35 mouse cellular contexts compared by ENCODE assay signal in genomic region chr9:53335131-53335530, GRCm38 (mm10).
"Had no signal": no experiment of that assay in that cellular context is flagged by ENCODE, and none has a peak within 500 bp of the region (broad histone marks: within the 10 kb centered on the region; RNA-seq: fewer than 3 reads in every experiment).

No protein-coding gene starts in this region.

- DNase-seq: heart, postnatal 10 days; heart, postnatal 14 days; heart, postnatal 36 days; heart, postnatal 4 days; kidney, adult 11 months; kidney, adult 18-20 months; kidney, adult 2 months; kidney, adult 8-10 months; kidney, adult 9 months; kidney, postnatal 10 days; kidney, postnatal 14 days; kidney, postnatal 25 days; kidney, postnatal 36 days; kidney, postnatal 4 days; layer of hippocampus, adult 9-11 months; layer of hippocampus, postnatal 36 days had no signal

- H3K9ac ChIP-seq: heart, embryonic 12.5 days; heart, embryonic 13.5 days; heart, embryonic 15.5 days; hindbrain, embryonic 12.5 days; hindbrain, embryonic 13.5 days; hindbrain, embryonic 14.5 days; hindbrain, embryonic 15.5 days; intestine, embryonic 15.5 days; kidney, embryonic 15.5 days had no signal

- H3K36me3 ChIP-seq: heart, embryonic 10.5 days; heart, embryonic 12.5 days; heart, embryonic 13.5 days; heart, embryonic 15.5 days; hindbrain, embryonic 10.5 days; hindbrain, embryonic 12.5 days; hindbrain, embryonic 13.5 days; hindbrain, embryonic 15.5 days; intestine, embryonic 15.5 days; kidney, embryonic 15.5 days had no signal

- H3K4me1 ChIP-seq: heart, embryonic 10.5 days; heart, embryonic 12.5 days; heart, embryonic 13.5 days; heart, embryonic 15.5 days; hindbrain, embryonic 12.5 days; hindbrain, embryonic 13.5 days; hindbrain, embryonic 15.5 days; intestine, embryonic 15.5 days had no signal

- H3K4me2 ChIP-seq: heart, embryonic 11.5 days; heart, embryonic 12.5 days; heart, embryonic 13.5 days; heart, embryonic 15.5 days; hindbrain, embryonic 12.5 days; hindbrain, embryonic 13.5 days; hindbrain, embryonic 14.5 days; hindbrain, embryonic 15.5 days; intestine, embryonic 15.5 days; kidney, embryonic 15.5 days had no signal

- H3K27me3 ChIP-seq: heart, embryonic 12.5 days; heart, embryonic 13.5 days; heart, embryonic 15.5 days; hindbrain, embryonic 12.5 days; hindbrain, embryonic 13.5 days; hindbrain, embryonic 15.5 days; intestine, embryonic 15.5 days; kidney, embryonic 15.5 days had no signal

- H3K9me3 ChIP-seq: heart, embryonic 10.5 days; heart, embryonic 12.5 days; heart, embryonic 15.5 days; hindbrain, embryonic 15.5 days; intestine, embryonic 15.5 days had no signal

- H3K27ac ChIP-seq: heart, embryonic 10.5 days; heart, embryonic 13.5 days; heart, embryonic 15.5 days; hindbrain, embryonic 10.5 days; hindbrain, embryonic 12.5 days; hindbrain, embryonic 13.5 days; hindbrain, embryonic 14.5 days; hindbrain, embryonic 15.5 days; hindbrain, postnatal 0 days; intestine, embryonic 15.5 days; kidney, embryonic 15.5 days; kidney, postnatal 0 days; layer of hippocampus, adult 2 months had no signal

- ATAC-seq: hindbrain, embryonic 16.5 days; hindbrain, postnatal 0 days; inflammation-experienced regulatory T-cells, adult 6 months; intestine, embryonic 15.5 days; intestine, embryonic 16.5 days; intestine, postnatal 0 days had no signal

- H3K4me3 ChIP-seq: heart, embryonic 10.5 days; heart, embryonic 12.5 days; heart, embryonic 13.5 days; heart, embryonic 15.5 days; hindbrain, embryonic 10.5 days; hindbrain, embryonic 12.5 days; hindbrain, embryonic 13.5 days; hindbrain, embryonic 15.5 days; intestine, embryonic 15.5 days; kidney, embryonic 15.5 days; layer of hippocampus, adult 2 months had no signal
